Mouse (Mus musculus) bone marrow, adult 2 months (tissue): ENCODE measurements at regions not wholly inside any gene's neighbourhood (a gene's known extent, or its start where the extent isn't known, plus 50 kb on each side); places are given as distances from the start of the nearest gene placed in this dataset.

Experiments used
- H3K27ac ChIP-seq: fragments of 200-500 bp; 2 replicates; pipeline ENCODE4 v1.5.1; 2012; ENCODE audit warnings: low read depth, mild to moderate bottlenecking, control low read depth, inconsistent platforms, low read length; ENCODE audit not compliant: control insufficient read depth, poor library complexity, insufficient read depth
- H3K4me1 ChIP-seq: fragments of 200-500 bp; 2 replicates; pipeline ENCODE4 v1.6.1; 2011; ENCODE audit warnings: low read length; ENCODE audit not compliant: control insufficient read depth, insufficient read depth
- H3K4me3 ChIP-seq: fragments of 200-500 bp; replicated peaks from 2 replicates; pipeline ENCODE3; 2011; ENCODE audit warnings: mild to moderate bottlenecking, low read depth, low read length, control low read depth; ENCODE audit not compliant: control insufficient read depth
- CTCF ChIP-seq: fragments of 200-500 bp; IDR thresholded peaks from 2 replicates; pipeline ENCODE4 v1.5.1; 2011; ENCODE audit warnings: low read length, control low read depth; ENCODE audit not compliant: control insufficient read depth, insufficient read depth
- POLR2A ChIP-seq: fragments of 200-500 bp; IDR thresholded peaks from 2 replicates; pipeline ENCODE4 v1.6.1; 2011; ENCODE audit warnings: low read depth, mild to moderate bottlenecking, control low read depth, low read length, borderline replicate concordance; ENCODE audit not compliant: control insufficient read depth
- WGBS: fragments of 180-500 bp; shearing (Covaris S2); methylation state at CpG from one replicate; pipeline ENCODE4 v1.1.7; 2018; 5-methylcytosine and 5-hydroxymethylcytosine counted together

DNA sequence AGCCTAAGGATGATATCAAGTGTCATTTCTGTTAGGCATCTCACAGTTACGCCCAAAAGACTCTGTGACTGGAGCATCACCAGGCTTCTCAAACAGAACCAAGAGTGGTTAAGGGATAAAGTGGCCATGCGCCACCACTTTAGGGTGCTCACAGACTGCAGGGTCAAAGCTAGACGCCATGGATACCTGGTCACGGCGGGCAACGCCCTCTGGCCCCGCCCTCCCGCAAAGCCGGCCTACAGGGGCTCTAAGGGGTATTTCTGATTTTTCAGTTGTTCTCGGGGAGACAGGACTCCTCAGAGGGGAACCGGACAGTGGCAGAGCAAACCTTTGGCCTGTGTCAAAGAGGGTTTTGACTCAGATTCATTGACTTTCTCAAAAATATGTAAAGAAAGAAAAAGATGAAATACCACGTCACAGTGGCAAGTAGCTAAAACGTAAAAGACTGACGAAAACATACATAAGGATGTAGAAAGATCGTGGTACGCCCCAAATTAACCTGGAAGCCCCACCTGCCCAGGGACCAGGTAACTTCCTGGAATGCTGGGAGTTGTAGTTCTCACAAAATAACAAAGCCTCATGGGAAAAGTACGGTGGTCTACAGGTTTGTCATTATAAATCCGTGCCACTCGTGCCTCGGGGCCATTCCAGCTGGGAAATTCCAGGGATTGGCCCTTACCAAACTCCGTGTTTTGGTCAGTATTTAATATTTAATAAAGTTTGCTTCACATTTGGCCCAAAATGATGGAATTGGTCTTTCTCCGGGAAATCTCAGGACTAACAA lies 116.1 kb upstream of the Arid2 start:
- H3K27ac ChIP-seq, result no peak overlapping the region
- TF ChIP-seq CTCF (no peak), POLR2A (no peak)
- no peaks in the 10 kb centered on the region; the same call in 1 of the 2 replicates for H3K4me1 ChIP-seq
- WGBS, result 24% methylated on average over 22 of the region's 22 CpGs
- H3K4me3 ChIP-seq, result no peak overlapping the region

GRCm38 (mm10) chr15:96177911-96178310 lies 109.4 kb upstream of the Arid2 start:
- TF ChIP-seq POLR2A (no peak), CTCF (no peak)
- H3K4me3 ChIP-seq, result no peak overlapping the region
- no peak overlapping the region for H3K27ac ChIP-seq
- H3K4me1 ChIP-seq, result no peaks in the 10 kb centered on the region
- WGBS, result 79% methylated on average over 9 of the region's 9 CpGs

- Histone ChIP-seq H3K4me1 (no peaks in the 10 kb centered on the region), H3K4me3 (no peak overlapping the region), H3K27ac (no peak overlapping the region)
- WGBS, result 82% methylated on average over 8 of the region's 8 CpGs
- no peak for TF ChIP-seq POLR2A
- no peak for TF ChIP-seq CTCF
These were observed 108.8 kb upstream of the Arid2 start for GRCm38 (mm10) chr15:96178374-96179109.

DNA sequence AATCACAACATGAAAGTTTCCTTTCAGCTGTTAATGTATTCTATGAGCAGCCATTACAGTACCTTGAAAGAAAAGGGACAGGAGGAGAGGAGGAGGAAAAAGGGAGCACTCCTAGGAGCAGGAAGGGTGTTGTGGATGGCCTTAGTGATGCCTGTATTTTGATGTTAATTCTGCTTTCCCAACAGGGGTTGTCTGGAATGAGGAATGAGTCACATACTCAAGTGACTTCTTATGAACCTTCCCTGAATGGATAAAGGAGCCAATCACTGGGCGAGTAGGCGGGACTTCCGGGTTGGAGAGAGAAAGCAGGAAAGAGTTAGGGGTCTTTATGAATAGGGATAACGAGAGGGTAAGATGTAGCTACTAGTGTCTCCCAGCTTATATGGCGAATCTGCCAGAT lies 107.8 kb upstream of the Arid2 start:
- Histone ChIP-seq H3K4me3 (no peak overlapping the region), H3K27ac (no peak overlapping the region), H3K4me1 (no peaks in the 10 kb centered on the region)
- TF ChIP-seq CTCF (no peak), POLR2A (no peak)
- 86% methylated on average over 5 of the region's 5 CpGs for WGBS

DNA sequence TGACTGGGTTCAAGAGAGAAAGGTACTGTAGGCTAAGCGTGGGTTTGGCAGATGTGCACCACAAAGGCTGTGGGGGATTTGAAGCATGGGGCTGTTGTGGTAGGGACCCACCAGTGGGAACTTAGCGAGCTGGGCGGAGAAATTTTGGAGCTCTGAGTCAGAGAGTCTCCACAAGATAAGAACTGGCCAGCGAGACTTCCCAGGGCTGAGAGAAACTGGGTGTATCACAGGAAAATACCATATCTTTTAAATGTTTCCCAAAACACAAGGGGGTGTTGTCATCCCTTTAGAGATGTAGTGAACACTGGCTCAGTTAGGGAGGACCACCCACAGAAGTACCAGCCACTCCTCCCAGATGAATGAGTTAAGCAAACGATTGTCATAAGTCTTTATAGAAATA lies 107.3 kb upstream of the Arid2 start:
- no peak overlapping the region for H3K4me3 ChIP-seq
- H3K4me1 ChIP-seq, result no peaks in the 10 kb centered on the region
- no peak overlapping the region for H3K27ac ChIP-seq
- no peak for TF ChIP-seq POLR2A
- no peak for TF ChIP-seq CTCF
- WGBS, result 70% methylated on average over 5 of the region's 5 CpGs

DNA sequence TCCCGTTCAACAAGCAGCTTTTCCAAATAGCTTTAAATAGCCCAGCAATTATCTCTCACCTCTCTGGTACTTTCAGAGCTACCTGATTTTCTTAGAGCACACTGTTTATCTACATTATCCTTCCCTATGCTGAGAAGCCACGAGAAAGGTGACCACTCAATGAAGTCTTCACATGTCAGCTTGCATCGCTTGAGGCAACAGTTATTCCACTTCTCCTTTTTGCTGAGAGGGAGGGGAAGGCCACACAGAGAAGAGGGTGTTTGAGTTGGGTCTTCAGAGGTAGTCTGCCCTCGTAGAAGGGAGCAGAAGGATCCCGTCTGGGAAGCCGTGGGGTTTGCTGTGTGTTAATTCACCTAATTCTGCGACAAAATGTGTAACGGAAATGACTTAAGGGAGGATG lies 106.3 kb upstream of the Arid2 start:
- TF ChIP-seq CTCF (no peak), POLR2A (no peak)
- WGBS, result 35% methylated on average over 8 of the region's 8 CpGs
- no peaks in the 10 kb centered on the region for H3K4me1 ChIP-seq
- no peak overlapping the region for H3K4me3 ChIP-seq
- no peak overlapping the region for H3K27ac ChIP-seq

DNA sequence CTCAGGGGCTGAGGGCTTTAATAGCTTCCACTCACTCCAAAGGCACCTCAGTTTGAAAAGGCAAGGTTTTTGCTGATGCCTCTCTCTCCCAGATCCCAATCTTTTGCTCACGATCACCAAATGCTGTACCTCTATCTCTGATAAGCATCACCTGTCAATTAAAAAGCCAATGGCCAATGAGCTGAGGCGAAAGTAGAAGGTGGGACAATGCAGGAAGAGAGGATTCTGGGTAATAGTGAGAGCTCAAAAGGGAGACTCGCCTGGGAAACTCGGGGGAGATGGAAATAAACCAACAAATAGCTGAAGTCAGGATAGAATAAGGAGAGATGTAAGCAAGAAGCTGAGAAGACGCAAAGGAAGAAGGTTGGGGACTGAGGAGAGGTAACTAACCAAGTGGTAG lies 105.0 kb upstream of the Arid2 start:
- TF ChIP-seq CTCF, result no peak

DNA sequence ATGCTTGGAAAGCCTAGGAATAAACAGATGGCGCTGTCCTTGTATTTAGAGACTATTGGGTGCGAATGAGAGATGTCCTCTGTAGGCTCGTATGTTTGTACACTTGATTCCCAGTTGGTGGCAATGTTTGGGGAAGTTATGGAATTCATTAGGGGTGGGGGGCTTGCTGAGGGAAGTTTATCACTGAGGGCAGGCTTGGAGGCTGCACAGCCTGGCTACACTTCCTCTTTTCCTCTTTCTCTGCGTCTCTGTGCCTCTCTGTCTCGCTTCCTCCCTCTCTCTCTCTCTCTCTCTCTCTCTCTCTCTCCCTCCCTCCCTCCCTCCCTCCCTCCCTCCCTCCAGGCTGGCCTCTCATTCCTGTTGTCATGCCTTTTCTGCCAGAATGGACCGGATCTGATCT lies 104.2 kb upstream of the Arid2 start:
- 33% methylated on average over 6 of the region's 6 CpGs for WGBS
- no peak for TF ChIP-seq POLR2A
- TF ChIP-seq CTCF, result no peak
- H3K27ac ChIP-seq, result no peak overlapping the region
- H3K4me1 ChIP-seq, result no peaks in the 10 kb centered on the region; the same call in 1 of the 2 replicates
- no peak overlapping the region for H3K4me3 ChIP-seq

More for the DNA sequence above, 105.0 kb upstream of the Arid2 start:
- Histone ChIP-seq H3K4me3 (no peak overlapping the region), H3K27ac (no peak overlapping the region), H3K4me1 (no peaks in the 10 kb centered on the region; the same call in 1 of the 2 replicates)
- WGBS, result 68% methylated on average over 5 of the region's 5 CpGs
